Mouse (Mus musculus): ENCODE data around the gene Zfp287. TPM values are rescaled to one million over a fixed set of nuclear protein-coding genes. Genes with fewer than 3 reads are reported as not detected.

Zfp287 gene
- polyA plus RNA-seq (2014; fragmentation: Nextera tagmentation; extraction: Ambion mirVana), result 5.3 and 6.0 TPM in 2 replicates

- Histone ChIP-seq H3K9me3 (replicated peaks; ENCODE audit: control insufficient read depth, low read length) (no peaks in the 10 kb centered on the region), H3K27ac (ENCODE audit: low read depth, low read length) (no peak within 1 kb of the TSS), H3K9ac (ENCODE audit: low read depth, low read length) (peak within 1 kb of the TSS; percentile 70), H3K36me3 (ENCODE audit: control insufficient read depth, insufficient read depth, low read length) (no peaks in the 10 kb centered on the region), H3K27me3 (ENCODE audit: control insufficient read depth, insufficient read depth, low read length) (no peaks in the 10 kb centered on the region), H3K4me1 (ENCODE audit: control insufficient read depth, insufficient read depth, low read length) (no peaks in the 10 kb centered on the region), H3K4me3 (ENCODE audit: low read depth, low read length) (peak within 1 kb of the TSS; percentile 63), H3K4me2 (peak within 1 kb of the TSS; percentile 76)
- peak; percentile 71 for ATAC-seq (replicated peaks; ENCODE audit: insufficient number of reproducible peaks, low FRiP score, low TSS enrichment)
- 2% methylated on average over 48 of the region's 48 CpGs for WGBS (ENCODE audit: insufficient replicate concordance)
Measured at GRCm38 (mm10) chr11:62731311-62732021, at the start of gene Zfp287. Gene Zfp287 (minus strand): TSS chr11:62731905.

- H3K4me3 ChIP-seq (ENCODE audit: low read depth, low read length), result no peak overlapping the region
- H3K9me3 ChIP-seq (replicated peaks; ENCODE audit: control insufficient read depth, low read length), result peaks cover 28% of the 10 kb centered on the region
- WGBS (ENCODE audit: insufficient replicate concordance), result 85% methylated on average over 7 of the region's 7 CpGs
Measured at GRCm38 (mm10) chr11:62776510-62776909, 44.8 kb upstream of the Zfp287 start.

GRCm38 (mm10) chr11:62760755-62761457 lies 29.2 kb upstream of the Zfp287 start:
- no peaks in the 10 kb centered on the region for H3K9me3 ChIP-seq (replicated peaks; ENCODE audit: control insufficient read depth, low read length)
- no peak for ATAC-seq (replicated peaks; ENCODE audit: insufficient number of reproducible peaks, low FRiP score, low TSS enrichment)
- 64% methylated on average over 9 of the region's 9 CpGs for WGBS (ENCODE audit: insufficient replicate concordance)
- H3K27ac ChIP-seq (ENCODE audit: low read depth, low read length), result no peak overlapping the region
- H3K27me3 ChIP-seq (ENCODE audit: control insufficient read depth, insufficient read depth, low read length), result 0 out of 2 replicates have a peak, but pooled peaks cover 5% of the 10 kb centered on the region
- H3K4me1 ChIP-seq (ENCODE audit: control insufficient read depth, insufficient read depth, low read length), result no peaks in the 10 kb centered on the region; the same call in 1 of the 2 replicates
- no peaks in the 10 kb centered on the region for H3K36me3 ChIP-seq (ENCODE audit: control insufficient read depth, insufficient read depth, low read length)
- no peak overlapping the region for H3K4me3 ChIP-seq (ENCODE audit: low read depth, low read length)
- no peak overlapping the region for H3K9ac ChIP-seq (ENCODE audit: low read depth, low read length)
- no peak overlapping the region for H3K4me2 ChIP-seq

More at GRCm38 (mm10) chr11:62776510-62776909, 44.8 kb upstream of the Zfp287 start:
- peaks cover 29% of the 10 kb centered on the region for H3K36me3 ChIP-seq (ENCODE audit: control insufficient read depth, insufficient read depth, low read length)
- no peak overlapping the region for H3K4me2 ChIP-seq
- no peak overlapping the region for H3K27ac ChIP-seq (ENCODE audit: low read depth, low read length)
- H3K27me3 ChIP-seq (ENCODE audit: control insufficient read depth, insufficient read depth, low read length), result no peaks in the 10 kb centered on the region
- H3K9ac ChIP-seq (ENCODE audit: low read depth, low read length), result no peak overlapping the region
- H3K4me1 ChIP-seq (ENCODE audit: control insufficient read depth, insufficient read depth, low read length), result no peaks in the 10 kb centered on the region
- ATAC-seq (replicated peaks; ENCODE audit: insufficient number of reproducible peaks, low FRiP score, low TSS enrichment), result no peak

- Histone ChIP-seq H3K27me3 (ENCODE audit: control insufficient read depth, insufficient read depth, low read length) (0 out of 2 replicates have a peak, but pooled peaks cover 8% of the 10 kb centered on the region), H3K36me3 (ENCODE audit: control insufficient read depth, insufficient read depth, low read length) (no peaks in the 10 kb centered on the region), H3K4me3 (ENCODE audit: low read depth, low read length) (no peak overlapping the region), H3K9me3 (replicated peaks; ENCODE audit: control insufficient read depth, low read length) (no peaks in the 10 kb centered on the region), H3K4me1 (ENCODE audit: control insufficient read depth, insufficient read depth, low read length) (no peaks in the 10 kb centered on the region; the same call in 1 of the 2 replicates), H3K4me2 (no peak overlapping the region), H3K9ac (ENCODE audit: low read depth, low read length) (no peak overlapping the region), H3K27ac (ENCODE audit: low read depth, low read length) (no peak overlapping the region)
- no peak for ATAC-seq (replicated peaks; ENCODE audit: insufficient number of reproducible peaks, low FRiP score, low TSS enrichment)
- 85% methylated on average over 11 of the region's 11 CpGs for WGBS (ENCODE audit: insufficient replicate concordance)
Measured at GRCm38 (mm10) chr11:62758491-62758890, 26.8 kb upstream of the Zfp287 start.

- Histone ChIP-seq H3K4me2 (no peak overlapping the region), H3K9me3 (replicated peaks; ENCODE audit: control insufficient read depth, low read length) (no peaks in the 10 kb centered on the region), H3K27ac (ENCODE audit: low read depth, low read length) (no peak overlapping the region), H3K9ac (ENCODE audit: low read depth, low read length) (no peak overlapping the region), H3K27me3 (ENCODE audit: control insufficient read depth, insufficient read depth, low read length) (0 out of 2 replicates have a peak, but pooled peaks cover 8% of the 10 kb centered on the region), H3K36me3 (ENCODE audit: control insufficient read depth, insufficient read depth, low read length) (no peaks in the 10 kb centered on the region), H3K4me1 (ENCODE audit: control insufficient read depth, insufficient read depth, low read length) (no peaks in the 10 kb centered on the region; the same call in 1 of the 2 replicates), H3K4me3 (ENCODE audit: low read depth, low read length) (no peak overlapping the region)
- 60% methylated on average over 6 of the region's 6 CpGs for WGBS (ENCODE audit: insufficient replicate concordance)
- ATAC-seq (replicated peaks; ENCODE audit: insufficient number of reproducible peaks, low FRiP score, low TSS enrichment), result no peak
Measured at GRCm38 (mm10) chr11:62757906-62758305, 26.2 kb upstream of the Zfp287 start.

- H3K27ac ChIP-seq (ENCODE audit: low read depth, low read length), result no peak overlapping the region
- no peaks in the 10 kb centered on the region for H3K9me3 ChIP-seq (replicated peaks; ENCODE audit: control insufficient read depth, low read length)
- WGBS (ENCODE audit: insufficient replicate concordance), result 5% methylated on average over 7 of the region's 7 CpGs
- H3K4me3 ChIP-seq (ENCODE audit: low read depth, low read length), result peak overlapping the region; percentile 11; the same call in 1 of the 2 replicates
- no peak overlapping the region for H3K9ac ChIP-seq (ENCODE audit: low read depth, low read length)
- peak; percentile 7; the same call in 1 of the 2 replicates for ATAC-seq (replicated peaks; ENCODE audit: insufficient number of reproducible peaks, low FRiP score, low TSS enrichment)
- no peaks in the 10 kb centered on the region; the same call in 1 of the 2 replicates for H3K4me1 ChIP-seq (ENCODE audit: control insufficient read depth, insufficient read depth, low read length)
- H3K36me3 ChIP-seq (ENCODE audit: control insufficient read depth, insufficient read depth, low read length), result no peaks in the 10 kb centered on the region
- H3K27me3 ChIP-seq (ENCODE audit: control insufficient read depth, insufficient read depth, low read length), result 0 out of 2 replicates have a peak, but pooled peaks cover 8% of the 10 kb centered on the region
- H3K4me2 ChIP-seq, result peak overlapping the region; percentile 57
Measured at GRCm38 (mm10) chr11:62757143-62757507, 25.4 kb upstream of the Zfp287 start.

GRCm38 (mm10) chr11:62756456-62757142 lies 24.9 kb upstream of the Zfp287 start:
- WGBS (ENCODE audit: insufficient replicate concordance), result 7% methylated on average over 36 of the region's 36 CpGs
- Histone ChIP-seq H3K27ac (ENCODE audit: low read depth, low read length) (no peak overlapping the region), H3K4me1 (ENCODE audit: control insufficient read depth, insufficient read depth, low read length) (no peaks in the 10 kb centered on the region), H3K36me3 (ENCODE audit: control insufficient read depth, insufficient read depth, low read length) (no peaks in the 10 kb centered on the region), H3K27me3 (ENCODE audit: control insufficient read depth, insufficient read depth, low read length) (0 out of 2 replicates have a peak, but pooled peaks cover 8% of the 10 kb centered on the region), H3K4me2 (peak overlapping the region; percentile 57), H3K9ac (ENCODE audit: low read depth, low read length) (no peak overlapping the region), H3K4me3 (ENCODE audit: low read depth, low read length) (peak overlapping the region; percentile 11; the same call in 1 of the 2 replicates), H3K9me3 (replicated peaks; ENCODE audit: control insufficient read depth, low read length) (no peaks in the 10 kb centered on the region)
- ATAC-seq (replicated peaks; ENCODE audit: insufficient number of reproducible peaks, low FRiP score, low TSS enrichment), result peak; percentile 91

GRCm38 (mm10) chr11:62752780-62753179 lies 21.1 kb upstream of the Zfp287 start, which contains the start of gene Gm10428:
Gene Gm10428 (plus strand): TSS chr11:62753100.
- 82% methylated on average over 8 of the region's 8 CpGs for WGBS (ENCODE audit: insufficient replicate concordance)
- no peak for ATAC-seq (replicated peaks; ENCODE audit: insufficient number of reproducible peaks, low FRiP score, low TSS enrichment)
- no peaks in the 10 kb centered on the region for H3K36me3 ChIP-seq (ENCODE audit: control insufficient read depth, insufficient read depth, low read length)
- H3K27me3 ChIP-seq (ENCODE audit: control insufficient read depth, insufficient read depth, low read length), result peaks cover 18% of the 10 kb centered on the region
- no peaks in the 10 kb centered on the region for H3K9me3 ChIP-seq (replicated peaks; ENCODE audit: control insufficient read depth, low read length)
- H3K4me2 ChIP-seq, result no peak within 1 kb of the TSS
- H3K9ac ChIP-seq (ENCODE audit: low read depth, low read length), result no peak within 1 kb of the TSS
- H3K4me1 ChIP-seq (ENCODE audit: control insufficient read depth, insufficient read depth, low read length), result no peaks in the 10 kb centered on the region
- H3K4me3 ChIP-seq (ENCODE audit: low read depth, low read length), result no peak within 1 kb of the TSS
- H3K27ac ChIP-seq (ENCODE audit: low read depth, low read length), result no peak within 1 kb of the TSS
